Mouse (Mus musculus): ENCODE measurements at regions not wholly inside any gene's neighbourhood (a gene's known extent, or its start where the extent isn't known, plus 50 kb on each side); places are given as distances from the start of the nearest gene placed in this dataset.

- Histone ChIP-seq H3K4me2 (ENCODE audit: low read depth, low read length) (no peak overlapping the region), H3K27me3 (ENCODE audit: control insufficient read depth, insufficient read depth, low read length) (no peaks in the 10 kb centered on the region), H3K27ac (replicated peaks; ENCODE audit: low read depth, low read length) (no peak overlapping the region), H3K4me1 (ENCODE audit: control insufficient read depth, insufficient read depth, low read length) (peaks cover 4% of the 10 kb centered on the region; the same call in 1 of the 2 replicates), H3K9me3 (replicated peaks; ENCODE audit: control insufficient read depth, low read length) (peaks cover 2% of the 10 kb centered on the region; the same call in 1 of the 2 replicates), H3K4me3 (ENCODE audit: low read depth, low read length) (no peak overlapping the region), H3K9ac (replicated peaks; ENCODE audit: low read length) (no peak overlapping the region), H3K36me3 (replicated peaks; ENCODE audit: control insufficient read depth, insufficient read depth, low read depth, low read length) (no peaks in the 10 kb centered on the region)
- DNase-seq (ENCODE audit: low spot score) (peak; percentile 66), ATAC-seq (replicated peaks; ENCODE audit: insufficient number of reproducible peaks, low FRiP score, low TSS enrichment, low read depth) (no peak)
- 39% methylated on average over 6 of the region's 6 CpGs for WGBS
Observed at GRCm38 (mm10) chr4:32175853-32176448, 62.7 kb upstream of the Bach2 start.

DNA sequence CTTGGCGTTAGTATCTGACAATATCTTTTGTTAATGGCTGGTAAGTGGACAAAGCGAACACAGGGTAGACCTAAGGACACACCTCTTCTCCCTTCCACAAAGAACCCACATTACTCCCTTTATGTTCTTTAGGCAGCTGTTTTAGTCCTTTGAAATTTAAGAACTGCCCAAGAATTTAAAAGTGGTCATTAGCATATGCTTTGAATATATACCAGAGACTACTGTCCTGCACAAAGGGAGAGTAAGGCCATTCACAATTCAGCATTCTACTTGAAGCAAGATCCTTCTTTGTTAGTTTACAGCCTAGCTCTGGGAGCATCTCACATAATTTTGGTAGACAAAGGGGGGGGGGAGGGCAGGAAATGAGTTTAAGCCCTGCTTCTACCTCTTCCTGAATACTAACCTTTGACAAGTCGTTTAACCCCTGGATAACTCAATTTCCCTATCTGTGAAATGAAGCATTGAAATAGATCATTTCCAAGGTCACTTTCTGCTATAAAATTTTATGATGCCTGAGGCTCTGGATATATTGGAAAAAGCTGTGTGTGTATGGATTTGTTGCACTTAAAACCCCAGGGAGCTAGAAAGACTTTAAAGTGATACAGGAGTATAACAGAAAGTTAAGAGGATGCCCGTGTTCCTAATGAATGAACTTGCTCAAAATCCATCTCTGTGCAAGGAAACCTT lies 62.0 kb upstream of the Bach2 start:
- Histone ChIP-seq H3K9ac (replicated peaks; ENCODE audit: low read length) (no peak overlapping the region), H3K27me3 (ENCODE audit: control insufficient read depth, insufficient read depth, low read length) (no peaks in the 10 kb centered on the region), H3K9me3 (replicated peaks; ENCODE audit: control insufficient read depth, low read length) (peaks cover 2% of the 10 kb centered on the region; the same call in 1 of the 2 replicates), H3K27ac (replicated peaks; ENCODE audit: low read depth, low read length) (no peak overlapping the region), H3K36me3 (replicated peaks; ENCODE audit: control insufficient read depth, insufficient read depth, low read depth, low read length) (no peaks in the 10 kb centered on the region), H3K4me2 (ENCODE audit: low read depth, low read length) (no peak overlapping the region), H3K4me1 (ENCODE audit: control insufficient read depth, insufficient read depth, low read length) (peaks cover 4% of the 10 kb centered on the region; the same call in 1 of the 2 replicates), H3K4me3 (ENCODE audit: low read depth, low read length) (no peak overlapping the region)
- ATAC-seq (replicated peaks; ENCODE audit: insufficient number of reproducible peaks, low FRiP score, low TSS enrichment, low read depth): no peak
- DNase-seq (ENCODE audit: low spot score): peak; percentile 55
- 48% methylated on average over 4 of the region's 4 CpGs for WGBS

GRCm38 (mm10) chr4:32177933-32178639 lies 60.5 kb upstream of the Bach2 start:
- ATAC-seq (replicated peaks; ENCODE audit: insufficient number of reproducible peaks, low FRiP score, low TSS enrichment, low read depth) (no peak), DNase-seq (ENCODE audit: low spot score) (no peak)
- H3K9ac ChIP-seq (replicated peaks; ENCODE audit: low read length): no peak overlapping the region
- WGBS: 83% methylated on average over 7 of the region's 7 CpGs
- H3K27me3 ChIP-seq (ENCODE audit: control insufficient read depth, insufficient read depth, low read length): no peaks in the 10 kb centered on the region
- no peak overlapping the region for H3K4me2 ChIP-seq (ENCODE audit: low read depth, low read length)
- H3K4me3 ChIP-seq (ENCODE audit: low read depth, low read length): no peak overlapping the region
- no peaks in the 10 kb centered on the region for H3K36me3 ChIP-seq (replicated peaks; ENCODE audit: control insufficient read depth, insufficient read depth, low read depth, low read length)
- H3K27ac ChIP-seq (replicated peaks; ENCODE audit: low read depth, low read length): no peak overlapping the region
- H3K9me3 ChIP-seq (replicated peaks; ENCODE audit: control insufficient read depth, low read length): no peaks in the 10 kb centered on the region
- H3K4me1 ChIP-seq (ENCODE audit: control insufficient read depth, insufficient read depth, low read length): peaks cover 4% of the 10 kb centered on the region; the same call in 1 of the 2 replicates

GRCm38 (mm10) chr4:32179707-32180241 lies 58.8 kb upstream of the Bach2 start:
- Histone ChIP-seq H3K27ac (replicated peaks; ENCODE audit: low read depth, low read length) (peak overlapping the region; percentile 48; the same call in 1 of the 2 replicates), H3K4me1 (ENCODE audit: control insufficient read depth, insufficient read depth, low read length) (peaks cover 2% of the 10 kb centered on the region; the same call in 1 of the 2 replicates), H3K36me3 (replicated peaks; ENCODE audit: control insufficient read depth, insufficient read depth, low read depth, low read length) (no peaks in the 10 kb centered on the region), H3K4me2 (ENCODE audit: low read depth, low read length) (no peak overlapping the region), H3K27me3 (ENCODE audit: control insufficient read depth, insufficient read depth, low read length) (no peaks in the 10 kb centered on the region), H3K4me3 (ENCODE audit: low read depth, low read length) (no peak overlapping the region), H3K9me3 (replicated peaks; ENCODE audit: control insufficient read depth, low read length) (no peaks in the 10 kb centered on the region), H3K9ac (replicated peaks; ENCODE audit: low read length) (no peak overlapping the region)
- DNase-seq (ENCODE audit: low spot score) (peak; percentile 72), ATAC-seq (replicated peaks; ENCODE audit: insufficient number of reproducible peaks, low FRiP score, low TSS enrichment, low read depth) (peak; percentile 74)
- WGBS: 34% methylated on average over 8 of the region's 8 CpGs

DNA sequence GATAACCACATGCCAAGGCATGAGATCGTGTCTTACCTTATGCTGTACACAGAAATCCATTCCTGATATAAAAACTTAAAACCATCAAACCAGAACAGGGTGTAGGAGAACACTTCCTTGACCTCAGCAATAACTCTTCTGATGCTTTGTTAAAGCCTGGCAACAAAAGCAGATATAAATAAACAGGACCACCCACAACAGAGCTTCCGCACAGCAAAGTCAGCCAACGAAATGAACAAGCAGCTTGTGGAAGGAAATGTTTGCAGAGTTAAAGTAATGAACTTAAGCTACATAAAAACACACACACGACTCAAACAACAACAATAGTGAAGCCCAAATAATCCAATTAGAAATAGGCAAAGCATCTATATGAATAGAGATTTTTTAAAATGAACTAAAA lies 54.8 kb upstream of the Bach2 start:
- H3K27ac ChIP-seq (replicated peaks; ENCODE audit: low read depth, low read length): no peak overlapping the region

GRCm38 (mm10) chr4:32185986-32186385 lies 52.6 kb upstream of the Bach2 start:
- ATAC-seq (replicated peaks; ENCODE audit: insufficient number of reproducible peaks, low FRiP score, low TSS enrichment, low read depth): no peak
- no peaks in the 10 kb centered on the region for H3K27me3 ChIP-seq (ENCODE audit: control insufficient read depth, insufficient read depth, low read length)
- no peak overlapping the region for H3K27ac ChIP-seq (replicated peaks; ENCODE audit: low read depth, low read length)
- H3K9me3 ChIP-seq (replicated peaks; ENCODE audit: control insufficient read depth, low read length): no peaks in the 10 kb centered on the region
- H3K4me1 ChIP-seq (ENCODE audit: control insufficient read depth, insufficient read depth, low read length): no peaks in the 10 kb centered on the region
- WGBS: 81% methylated on average over 10 of the region's 10 CpGs
- no peak overlapping the region for H3K4me2 ChIP-seq (ENCODE audit: low read depth, low read length)
- H3K4me3 ChIP-seq (ENCODE audit: low read depth, low read length): no peak overlapping the region
- no peaks in the 10 kb centered on the region for H3K36me3 ChIP-seq (replicated peaks; ENCODE audit: control insufficient read depth, insufficient read depth, low read depth, low read length)
- no peak for DNase-seq (ENCODE audit: low spot score)
- H3K9ac ChIP-seq (replicated peaks; ENCODE audit: low read length): no peak overlapping the region

More for the DNA sequence above, 54.8 kb upstream of the Bach2 start:
- Histone ChIP-seq H3K36me3 (replicated peaks; ENCODE audit: control insufficient read depth, insufficient read depth, low read depth, low read length) (no peaks in the 10 kb centered on the region), H3K9ac (replicated peaks; ENCODE audit: low read length) (no peak overlapping the region), H3K4me2 (ENCODE audit: low read depth, low read length) (no peak overlapping the region), H3K9me3 (replicated peaks; ENCODE audit: control insufficient read depth, low read length) (no peaks in the 10 kb centered on the region), H3K4me1 (ENCODE audit: control insufficient read depth, insufficient read depth, low read length) (no peaks in the 10 kb centered on the region), H3K4me3 (ENCODE audit: low read depth, low read length) (no peak overlapping the region), H3K27me3 (ENCODE audit: control insufficient read depth, insufficient read depth, low read length) (no peaks in the 10 kb centered on the region)
- WGBS: 74% methylated on average over 4 of the region's 4 CpGs
- ATAC-seq (replicated peaks; ENCODE audit: insufficient number of reproducible peaks, low FRiP score, low TSS enrichment, low read depth) (no peak), DNase-seq (ENCODE audit: low spot score) (no peak)

DNA sequence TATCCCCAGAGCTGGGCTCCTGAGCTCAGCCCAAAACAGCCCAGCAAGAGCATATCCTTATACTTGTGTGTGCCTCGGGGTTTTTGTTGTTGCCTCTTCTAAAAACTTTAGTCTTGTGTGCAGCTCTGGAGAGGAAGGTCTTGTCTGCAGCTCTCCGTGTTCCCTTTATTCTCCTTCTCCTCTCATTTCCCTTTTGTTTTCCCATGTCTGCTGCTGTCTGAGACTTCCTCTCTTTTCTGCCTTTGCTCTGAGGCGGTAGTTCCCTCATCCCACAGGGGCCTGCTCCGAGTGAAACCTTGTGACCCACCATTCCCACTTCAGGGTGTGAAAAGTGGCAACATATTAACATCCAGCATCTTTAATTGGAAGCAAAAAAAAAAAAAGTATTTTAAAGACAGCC lies 51.5 kb upstream of the Bach2 start:
- Histone ChIP-seq H3K4me1 (ENCODE audit: control insufficient read depth, insufficient read depth, low read length) (no peaks in the 10 kb centered on the region), H3K36me3 (replicated peaks; ENCODE audit: control insufficient read depth, insufficient read depth, low read depth, low read length) (no peaks in the 10 kb centered on the region), H3K4me2 (ENCODE audit: low read depth, low read length) (no peak overlapping the region), H3K9ac (replicated peaks; ENCODE audit: low read length) (no peak overlapping the region), H3K27me3 (ENCODE audit: control insufficient read depth, insufficient read depth, low read length) (no peaks in the 10 kb centered on the region), H3K27ac (replicated peaks; ENCODE audit: low read depth, low read length) (no peak overlapping the region), H3K9me3 (replicated peaks; ENCODE audit: control insufficient read depth, low read length) (no peaks in the 10 kb centered on the region), H3K4me3 (ENCODE audit: low read depth, low read length) (no peak overlapping the region)
- ATAC-seq (replicated peaks; ENCODE audit: insufficient number of reproducible peaks, low FRiP score, low TSS enrichment, low read depth) (no peak), DNase-seq (ENCODE audit: low spot score) (no peak)
- WGBS: 43% methylated on average over 4 of the region's 4 CpGs

DNA sequence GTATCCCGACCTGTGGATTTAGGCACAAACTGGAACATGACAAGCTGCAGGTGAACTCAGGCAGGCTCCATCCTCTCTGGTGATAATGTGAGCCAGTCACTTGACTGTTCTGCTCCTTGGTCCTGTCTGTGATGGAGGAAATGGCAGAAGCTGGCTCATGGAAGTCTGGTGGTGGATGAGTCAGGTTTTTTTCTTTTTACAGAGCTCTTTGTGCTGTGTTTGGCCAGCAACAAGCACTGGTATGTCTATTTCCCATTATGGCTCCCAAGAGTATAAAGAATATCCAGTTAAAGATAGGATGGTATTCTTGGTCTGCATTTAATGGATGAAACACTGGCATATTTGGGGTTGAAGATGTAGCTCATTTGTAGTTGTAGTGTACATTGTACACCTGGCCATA lies 50.5 kb upstream of the Bach2 start:
- no peaks in the 10 kb centered on the region for H3K27me3 ChIP-seq (ENCODE audit: control insufficient read depth, insufficient read depth, low read length)
- no peak overlapping the region for H3K4me3 ChIP-seq (ENCODE audit: low read depth, low read length)
- H3K27ac ChIP-seq (replicated peaks; ENCODE audit: low read depth, low read length): no peak overlapping the region
- H3K4me2 ChIP-seq (ENCODE audit: low read depth, low read length): no peak overlapping the region
- H3K9me3 ChIP-seq (replicated peaks; ENCODE audit: control insufficient read depth, low read length): no peaks in the 10 kb centered on the region
- ATAC-seq (replicated peaks; ENCODE audit: insufficient number of reproducible peaks, low FRiP score, low TSS enrichment, low read depth) (no peak), DNase-seq (ENCODE audit: low spot score) (no peak)
- no peak overlapping the region for H3K9ac ChIP-seq (replicated peaks; ENCODE audit: low read length)
- no peaks in the 10 kb centered on the region for H3K36me3 ChIP-seq (replicated peaks; ENCODE audit: control insufficient read depth, insufficient read depth, low read depth, low read length)
- no peaks in the 10 kb centered on the region for H3K4me1 ChIP-seq (ENCODE audit: control insufficient read depth, insufficient read depth, low read length)
- WGBS: 97% methylated on average over 1 of the region's 1 CpGs
